In the genomic region with DNA sequence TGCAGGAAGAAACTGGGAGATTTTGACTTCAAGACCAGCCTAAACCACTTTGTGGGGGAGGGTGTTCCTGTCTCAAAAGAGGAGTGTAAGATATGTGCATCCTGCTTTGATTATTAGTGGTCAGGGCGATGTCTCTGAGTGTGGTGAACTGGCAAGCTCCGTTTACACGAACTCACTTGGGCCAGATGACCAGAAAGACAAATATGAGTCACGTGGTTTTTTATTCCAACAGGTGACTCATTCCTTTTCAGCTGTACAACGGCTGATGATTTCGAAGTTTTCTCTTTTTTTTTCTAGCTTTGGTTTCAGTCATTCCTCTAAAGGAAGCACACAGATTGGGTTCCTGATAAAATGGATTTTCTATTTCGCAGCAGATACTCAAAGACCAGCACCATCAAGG, we compare ENCODE assay signal across 13 mouse cellular contexts. TPM values are rescaled to one million over a fixed set of nuclear protein-coding genes. Genes with fewer than 3 reads are reported as not detected.
DNase-seq lines count a peak whose midpoint lies in the region; ATAC-seq lines count a peak whose summit lies in the region.
"Had no signal": no experiment of that assay in that cellular context is flagged by ENCODE, and none has a peak within 500 bp of the region (broad histone marks: within the 10 kb centered on the region; RNA-seq: fewer than 3 reads in every experiment).

No protein-coding gene starts in this region.

- no peak overlapping the region for H3K27ac ChIP-seq in hindbrain, embryonic 15.5 days (replicated peaks)
- H3K27ac ChIP-seq in hindbrain, embryonic 11.5 days (ENCODE audit: low read depth, low read length) = no peak overlapping the region
- no peak overlapping the region for H3K27ac ChIP-seq in midbrain, embryonic 12.5 days (replicated peaks)
- no peak overlapping the region for H3K27ac ChIP-seq in midbrain, embryonic 14.5 days (replicated peaks; ENCODE audit: low read depth, low read length)
- no peak overlapping the region for H3K27ac ChIP-seq in embryonic facial prominence, embryonic 15.5 days (replicated peaks)
- no peak overlapping the region for H3K27ac ChIP-seq in stomach, embryonic 14.5 days (ENCODE audit: low read length)
- H3K27ac ChIP-seq: embryonic facial prominence, embryonic 12.5 days; left cerebral cortex, adult 2 months; macrophage had no signal

- H3K9ac ChIP-seq in hindbrain, embryonic 15.5 days = peak overlapping the region; percentile 43; the same call in 1 of the 2 replicates
- H3K9ac ChIP-seq in hindbrain, embryonic 11.5 days (ENCODE audit: low read depth, low read length) = no peak overlapping the region
- no peak overlapping the region for H3K9ac ChIP-seq in midbrain, embryonic 12.5 days (replicated peaks)
- no peak overlapping the region for H3K9ac ChIP-seq in midbrain, embryonic 14.5 days (replicated peaks; ENCODE audit: low read length)
- no peak overlapping the region for H3K9ac ChIP-seq in embryonic facial prominence, embryonic 15.5 days
- H3K9ac ChIP-seq in stomach, embryonic 14.5 days (replicated peaks; ENCODE audit: low read depth, low read length) = no peak overlapping the region
- H3K9ac ChIP-seq: embryonic facial prominence, embryonic 12.5 days had no signal

- peak overlapping the region; percentile 62 for H3K4me2 ChIP-seq in hindbrain, embryonic 15.5 days
- H3K4me2 ChIP-seq in hindbrain, embryonic 11.5 days (replicated peaks; ENCODE audit: low read depth, low read length) = no peak overlapping the region
- H3K4me2 ChIP-seq in midbrain, embryonic 12.5 days (replicated peaks) = 0 out of 2 replicates have a peak overlapping the region, but pooled peaks have one; percentile 54
- no peak overlapping the region for H3K4me2 ChIP-seq in midbrain, embryonic 14.5 days (ENCODE audit: low read length)
- H3K4me2 ChIP-seq in embryonic facial prominence, embryonic 15.5 days (replicated peaks) = peak overlapping the region; percentile 58; the same call in 1 of the 2 replicates
- H3K4me2 ChIP-seq in stomach, embryonic 14.5 days (replicated peaks; ENCODE audit: low read depth, low read length) = peak overlapping the region; percentile 48

- DNase-seq in hindbrain, embryonic 11.5 days (ENCODE audit: low spot score) = no peak
- no peak for DNase-seq in midbrain, embryonic 14.5 days
- DNase-seq in adrenal gland, adult 18-20 months (ENCODE audit: low spot score in 2 of 2) = no peak

- ATAC-seq in hindbrain, embryonic 15.5 days (ENCODE audit: low FRiP score, low read depth) = no peak
- no peak for ATAC-seq in hindbrain, embryonic 11.5 days (ENCODE audit: low FRiP score)
- no peak for ATAC-seq in midbrain, embryonic 12.5 days (ENCODE audit: low FRiP score, low read depth)
- ATAC-seq in midbrain, embryonic 14.5 days (ENCODE audit: low FRiP score, low TSS enrichment) = no peak
- no peak for ATAC-seq in embryonic facial prominence, embryonic 15.5 days (ENCODE audit: insufficient number of reproducible peaks, low FRiP score, low TSS enrichment, low read depth)
- ATAC-seq in stomach, embryonic 14.5 days (ENCODE audit: insufficient number of reproducible peaks, insufficient read depth, low FRiP score, low read depth) = no peak

- no peaks in the 10 kb centered on the region for H3K9me3 ChIP-seq in hindbrain, embryonic 15.5 days
- H3K9me3 ChIP-seq in hindbrain, embryonic 11.5 days (ENCODE audit: control insufficient read depth, low read length) = no peaks in the 10 kb centered on the region
- no peaks in the 10 kb centered on the region for H3K9me3 ChIP-seq in midbrain, embryonic 12.5 days
- H3K9me3 ChIP-seq in midbrain, embryonic 14.5 days (ENCODE audit: control insufficient read depth, low read length) = no peaks in the 10 kb centered on the region
- no peaks in the 10 kb centered on the region for H3K9me3 ChIP-seq in embryonic facial prominence, embryonic 15.5 days (replicated peaks)
- no peaks in the 10 kb centered on the region for H3K9me3 ChIP-seq in stomach, embryonic 14.5 days (ENCODE audit: control insufficient read depth, low read depth, low read length)
- H3K9me3 ChIP-seq: embryonic facial prominence, embryonic 12.5 days had no signal

- H3K4me1 ChIP-seq in hindbrain, embryonic 15.5 days (replicated peaks) = no peaks in the 10 kb centered on the region
- no peaks in the 10 kb centered on the region; the same call in 1 of the 2 replicates for H3K4me1 ChIP-seq in hindbrain, embryonic 11.5 days (replicated peaks; ENCODE audit: control insufficient read depth, insufficient read depth, low read length)
- no peaks in the 10 kb centered on the region for H3K4me1 ChIP-seq in midbrain, embryonic 12.5 days
- no peaks in the 10 kb centered on the region for H3K4me1 ChIP-seq in midbrain, embryonic 14.5 days (ENCODE audit: control insufficient read depth, insufficient read depth, low read length)
- H3K4me1 ChIP-seq in embryonic facial prominence, embryonic 15.5 days = no peaks in the 10 kb centered on the region
- H3K4me1 ChIP-seq in stomach, embryonic 14.5 days (ENCODE audit: control insufficient read depth, insufficient read depth, low read length) = 0 out of 2 replicates have a peak, but pooled peaks cover 7% of the 10 kb centered on the region
- H3K4me1 ChIP-seq: embryonic facial prominence, embryonic 12.5 days had no signal

- H3K4me3 ChIP-seq in hindbrain, embryonic 15.5 days = no peak overlapping the region
- no peak overlapping the region for H3K4me3 ChIP-seq in hindbrain, embryonic 11.5 days (ENCODE audit: low read depth, low read length)
- no peak overlapping the region for H3K4me3 ChIP-seq in midbrain, embryonic 12.5 days
- H3K4me3 ChIP-seq in midbrain, embryonic 14.5 days (replicated peaks; ENCODE audit: low read depth, low read length) = no peak overlapping the region
- H3K4me3 ChIP-seq in embryonic facial prominence, embryonic 15.5 days (replicated peaks) = no peak overlapping the region
- no peak overlapping the region for H3K4me3 ChIP-seq in stomach, embryonic 14.5 days (ENCODE audit: low read depth, low read length)

- WGBS in hindbrain, embryonic 15.5 days = 80% methylated on average over 7 of the region's 7 CpGs
- 87% methylated on average over 7 of the region's 7 CpGs for WGBS in hindbrain, embryonic 11.5 days
- 83% methylated on average over 7 of the region's 7 CpGs for WGBS in midbrain, embryonic 12.5 days
- WGBS in midbrain, embryonic 14.5 days = 91% methylated on average over 7 of the region's 7 CpGs
- WGBS in embryonic facial prominence, embryonic 15.5 days = 72% methylated on average over 7 of the region's 7 CpGs
- 64% methylated on average over 7 of the region's 7 CpGs for WGBS in stomach, embryonic 14.5 days

- 0 out of 2 replicates have a peak, but pooled peaks cover 3% of the 10 kb centered on the region for H3K27me3 ChIP-seq in hindbrain, embryonic 15.5 days
- 0 out of 2 replicates have a peak, but pooled peaks cover under 1% of the 10 kb centered on the region for H3K27me3 ChIP-seq in hindbrain, embryonic 11.5 days (ENCODE audit: control insufficient read depth, insufficient read depth, low read length)
- H3K27me3 ChIP-seq in midbrain, embryonic 12.5 days = peaks cover 11% of the 10 kb centered on the region; the same call in 1 of the 2 replicates
- H3K27me3 ChIP-seq in midbrain, embryonic 14.5 days (ENCODE audit: control insufficient read depth, insufficient read depth, low read length) = no peaks in the 10 kb centered on the region
- no peaks in the 10 kb centered on the region; the same call in 1 of the 2 replicates for H3K27me3 ChIP-seq in embryonic facial prominence, embryonic 15.5 days
- no peaks in the 10 kb centered on the region for H3K27me3 ChIP-seq in stomach, embryonic 14.5 days (ENCODE audit: control insufficient read depth, insufficient read depth, low read length)
- H3K27me3 ChIP-seq: embryonic facial prominence, embryonic 12.5 days; Patski had no signal

- no peaks in the 10 kb centered on the region for H3K36me3 ChIP-seq in hindbrain, embryonic 15.5 days
- no peaks in the 10 kb centered on the region for H3K36me3 ChIP-seq in hindbrain, embryonic 11.5 days (ENCODE audit: control insufficient read depth, insufficient read depth, low read length)
- H3K36me3 ChIP-seq in midbrain, embryonic 12.5 days = no peaks in the 10 kb centered on the region
- H3K36me3 ChIP-seq in midbrain, embryonic 14.5 days (ENCODE audit: control insufficient read depth, insufficient read depth, low read length) = no peaks in the 10 kb centered on the region
- H3K36me3 ChIP-seq in embryonic facial prominence, embryonic 15.5 days = no peaks in the 10 kb centered on the region
- H3K36me3 ChIP-seq in stomach, embryonic 14.5 days (ENCODE audit: control insufficient read depth, insufficient read depth, low read length) = no peaks in the 10 kb centered on the region
- H3K36me3 ChIP-seq: embryonic facial prominence, embryonic 12.5 days had no signal

RNA-seq across cellular contexts. Expression of a gene that starts 27.7 kb away (rescaled TPM):
- 0.27 and 0.28 TPM in 2 replicates for polyA plus RNA-seq in hindbrain, embryonic 15.5 days (2015; fragmentation: Nextera tagmentation; extraction: Ambion mirVana)
- polyA plus RNA-seq in hindbrain, embryonic 11.5 days (2014; fragmentation: Nextera tagmentation; extraction: Ambion mirVana) = 0.28 and 0.57 TPM in 2 replicates
- 0.24 and 0.26 TPM in 2 replicates for polyA plus RNA-seq in midbrain, embryonic 12.5 days (2016; fragmentation: Nextera tagmentation; extraction: Ambion mirVana)
- polyA plus RNA-seq in midbrain, embryonic 14.5 days (2014; fragmentation: Nextera tagmentation; extraction: Ambion mirVana) = 0.30 TPM in 1 of 2 replicates, not detected in the other
- polyA plus RNA-seq in embryonic facial prominence, embryonic 15.5 days (2015; fragmentation: Nextera tagmentation; extraction: Ambion mirVana) = 0.93 and 1.1 TPM in 2 replicates
- polyA plus RNA-seq in stomach, embryonic 14.5 days (2014; fragmentation: Nextera tagmentation; extraction: Ambion mirVana) = 1.4 and 1.6 TPM in 2 replicates
- under 1 TPM in 1 of 2 experiments, not detected in 1; 0.35 TPM for total RNA-seq in adrenal gland, adult 18-20 months (2021)
- total RNA-seq: adrenal gland, postnatal 25 days; gastrocnemius, adult 18-20 months; left cerebral cortex, adult 2 months had no signal

RNA-seq across cellular contexts. Expression of a gene that starts 43.5 kb away (rescaled TPM):
- 0.49 TPM in 2 replicates for polyA plus RNA-seq in hindbrain, embryonic 15.5 days (2015; fragmentation: Nextera tagmentation; extraction: Ambion mirVana)
- 1.4 and 1.5 TPM in 2 replicates for polyA plus RNA-seq in hindbrain, embryonic 11.5 days (2014; fragmentation: Nextera tagmentation; extraction: Ambion mirVana)
- 0.35 and 0.52 TPM in 2 replicates for polyA plus RNA-seq in midbrain, embryonic 12.5 days (2016; fragmentation: Nextera tagmentation; extraction: Ambion mirVana)
- polyA plus RNA-seq in midbrain, embryonic 14.5 days (2014; fragmentation: Nextera tagmentation; extraction: Ambion mirVana) = 0.58 TPM in 1 of 2 replicates, not detected in the other
- polyA plus RNA-seq in embryonic facial prominence, embryonic 15.5 days (2015; fragmentation: Nextera tagmentation; extraction: Ambion mirVana) = 4.6 and 5.3 TPM in 2 replicates
- polyA plus RNA-seq in stomach, embryonic 14.5 days (2014; fragmentation: Nextera tagmentation; extraction: Ambion mirVana) = 0.78 and 1.2 TPM in 2 replicates
- total RNA-seq in adrenal gland, adult 18-20 months (2021) = not detected
- polyA plus RNA-seq: macrophage had no signal

Comparison
In these comparisons a context has a peak if more than half of its experiments do, and no peak if none do; other contexts are left out.
1. H3K4me2 ChIP-seq: peak in hindbrain, embryonic 15.5 days (single experiment), midbrain, embryonic 12.5 days (single experiment), embryonic facial prominence, embryonic 15.5 days (single experiment) and stomach, embryonic 14.5 days (single experiment); none in hindbrain, embryonic 11.5 days (single experiment) and midbrain, embryonic 14.5 days (single experiment).